Mouse (Mus musculus) heart, embryonic 12.5 days (tissue): ENCODE results near the gene Add3. TPM values are rescaled to one million over a fixed set of nuclear protein-coding genes. Genes with fewer than 3 reads are reported as not detected.

Experiments used
- ATAC-seq: fragments of 200-750 bp; cut with Nextera tagmentation; 2 replicates; pipeline ENCODE4 v1.8.0; 2017; ENCODE audit warnings: moderate TSS enrichment, moderate library complexity; ENCODE audit not compliant: insufficient number of reproducible peaks, low FRiP score
- H3K27ac ChIP-seq: fragments of 300-500 bp; sonication (generic); 2 replicates; pipeline ENCODE4 v1.5.1; 2016; ENCODE audit warnings: mild to moderate bottlenecking, moderate library complexity; ENCODE audit not compliant: poor library complexity, severe bottlenecking
- H3K27me3 ChIP-seq: fragments of 300-500 bp; sonication (generic); replicated peaks from 2 replicates; pipeline ENCODE4 v1.6.1; 2016; ENCODE audit warnings: mild to moderate bottlenecking, moderate library complexity
- H3K36me3 ChIP-seq: fragments of 300-500 bp; sonication (generic); 2 replicates; pipeline ENCODE4 v1.6.1; 2016; ENCODE audit warnings: mild to moderate bottlenecking, moderate library complexity
- H3K4me1 ChIP-seq: fragments of 300-500 bp; sonication (generic); replicated peaks from 2 replicates; pipeline ENCODE4 v1.6.1; 2016; ENCODE audit warnings: mild to moderate bottlenecking
- H3K4me2 ChIP-seq: fragments of 300-500 bp; sonication (generic); 2 replicates; pipeline ENCODE4 v1.6.1; 2016; ENCODE audit warnings: mild to moderate bottlenecking, moderate library complexity
- H3K4me3 ChIP-seq: fragments of 300-500 bp; sonication (generic); 2 replicates; pipeline ENCODE4 v1.5.1; 2016; ENCODE audit warnings: mild to moderate bottlenecking
- H3K9ac ChIP-seq: fragments of 300-500 bp; sonication (generic); 2 replicates; pipeline ENCODE4 v1.6.1; 2016; ENCODE audit warnings: mild to moderate bottlenecking, moderate library complexity
- H3K9me3 ChIP-seq: fragments of 300-500 bp; sonication (generic); replicated peaks from 2 replicates; pipeline ENCODE4 v1.6.1; 2016; ENCODE audit warnings: mild to moderate bottlenecking, moderate library complexity
- WGBS: fragments of 180-500 bp; shearing (Covaris S2); methylation state at CpG from one replicate; pipeline ENCODE4 v1.1.7; 2016; 5-methylcytosine and 5-hydroxymethylcytosine counted together
- polyA plus RNA-seq: library from polyadenylated mRNA; unstranded; fragments of >200 nt; fragmentation: Nextera tagmentation; extraction: Ambion mirVana; gene quantifications from 2 replicates; pipeline ENCODE4 v1.2.1, GENCODE M21; 2016

Add3 gene
- polyA plus RNA-seq, 1 experiment from 2014 or later: 154 TPM

- WGBS: 84% methylated on average over 8 of the region's 8 CpGs
- Histone ChIP-seq H3K27ac (no peak overlapping the region), H3K36me3 (no peaks in the 10 kb centered on the region), H3K9ac (no peak overlapping the region), H3K27me3 (no peaks in the 10 kb centered on the region), H3K9me3 (no peaks in the 10 kb centered on the region), H3K4me1 (peaks cover 46% of the 10 kb centered on the region), H3K4me2 (no peak overlapping the region), H3K4me3 (no peak overlapping the region)
- no peak for ATAC-seq
These were observed 140.0 kb downstream of the Add3 start for GRCm38 (mm10) chr19:53280254-53280653.

- no peaks in the 10 kb centered on the region for H3K27me3 ChIP-seq
- peaks cover 29% of the 10 kb centered on the region for H3K4me1 ChIP-seq
- H3K9me3 ChIP-seq: no peaks in the 10 kb centered on the region
- no peaks in the 10 kb centered on the region for H3K36me3 ChIP-seq
- no peak for ATAC-seq
- no peak overlapping the region for H3K4me3 ChIP-seq
- H3K9ac ChIP-seq: no peak overlapping the region
- WGBS: 80% methylated on average over 10 of the region's 10 CpGs
- H3K27ac ChIP-seq: no peak overlapping the region
- no peak overlapping the region for H3K4me2 ChIP-seq
These were observed 142.3 kb downstream of the Add3 start for GRCm38 (mm10) chr19:53282571-53282970.

- H3K36me3 ChIP-seq: no peaks in the 10 kb centered on the region
- H3K4me3 ChIP-seq: no peak overlapping the region
- H3K27ac ChIP-seq: no peak overlapping the region
- H3K4me1 ChIP-seq: peaks cover 28% of the 10 kb centered on the region
- 86% methylated on average over 7 of the region's 7 CpGs for WGBS
- H3K27me3 ChIP-seq: no peaks in the 10 kb centered on the region
- no peaks in the 10 kb centered on the region for H3K9me3 ChIP-seq
- no peak overlapping the region for H3K4me2 ChIP-seq
- no peak for ATAC-seq
- H3K9ac ChIP-seq: no peak overlapping the region
These were observed 143.5 kb downstream of the Add3 start for GRCm38 (mm10) chr19:53283742-53284141.

- peak overlapping the region; percentile 35 for H3K4me2 ChIP-seq
- WGBS: 33% methylated on average over 20 of the region's 20 CpGs
- H3K36me3 ChIP-seq: no peaks in the 10 kb centered on the region
- H3K4me3 ChIP-seq: no peak overlapping the region
- H3K27ac ChIP-seq: no peak overlapping the region; the same call in 1 of the 2 replicates
- H3K9ac ChIP-seq: no peak overlapping the region
- no peaks in the 10 kb centered on the region for H3K9me3 ChIP-seq
- no peaks in the 10 kb centered on the region for H3K27me3 ChIP-seq
- peak; percentile 46; the same call in 1 of the 2 replicates for ATAC-seq
- peaks cover 23% of the 10 kb centered on the region for H3K4me1 ChIP-seq
These were observed 144.3 kb downstream of the Add3 start for GRCm38 (mm10) chr19:53284268-53285208.

GRCm38 (mm10) chr19:53296331-53297254 lies 156.3 kb downstream of the Add3 start:
- 62% methylated on average over 23 of the region's 23 CpGs for WGBS
- ATAC-seq: peak; percentile 57; the same call in 1 of the 2 replicates

More at GRCm38 (mm10) chr19:53296331-53297254, 156.3 kb downstream of the Add3 start:
- Histone ChIP-seq H3K4me2 (no peak overlapping the region), H3K27ac (peak overlapping the region; percentile 39; the same call in 1 of the 2 replicates), H3K36me3 (no peaks in the 10 kb centered on the region), H3K9me3 (no peaks in the 10 kb centered on the region), H3K9ac (no peak overlapping the region), H3K27me3 (no peaks in the 10 kb centered on the region), H3K4me1 (peaks cover 12% of the 10 kb centered on the region), H3K4me3 (no peak overlapping the region)

Other genes with a start within 250 kb of the Add3 start
- gene Xpnpep1, start 100.2 kb upstream of the Add3 start, polyA plus RNA-seq: 191 TPM in 2 replicates
- gene Mxi1, start 170.1 kb downstream of the Add3 start, polyA plus RNA-seq: 40.0 and 42.7 TPM in 2 replicates
- gene Gm10197, start 231.3 kb downstream of the Add3 start, polyA plus RNA-seq: not detected in 2 replicates